Mouse (Mus musculus) heart, embryonic 11.5 days (tissue): ENCODE results near the gene Fcnb. TPM values are rescaled to one million over a fixed set of nuclear protein-coding genes. Genes with fewer than 3 reads are reported as not detected.

Experiments used
- ATAC-seq: fragments of 200-750 bp; cut with Nextera tagmentation; replicated peaks from 2 replicates; pipeline ENCODE4 v1.8.0; 2017; ENCODE audit warnings: moderate library complexity; ENCODE audit not compliant: insufficient number of reproducible peaks, low FRiP score, low TSS enrichment
- H3K27ac ChIP-seq: fragments of 300-500 bp; sonication (generic); 2 replicates; pipeline ENCODE4 v1.5.1; 2014; ENCODE audit warnings: mild to moderate bottlenecking, low read depth, low read length
- H3K27me3 ChIP-seq: fragments of 300-500 bp; sonication (generic); 2 replicates; pipeline ENCODE4 v1.6.1; 2014; ENCODE audit warnings: mild to moderate bottlenecking, low read length, mixed read lengths; ENCODE audit not compliant: control insufficient read depth, insufficient read depth
- H3K36me3 ChIP-seq: fragments of 300-500 bp; sonication (generic); 2 replicates; pipeline ENCODE4 v1.6.1; 2014; ENCODE audit warnings: mild to moderate bottlenecking, low read length, moderate library complexity, mixed read lengths; ENCODE audit not compliant: control insufficient read depth, insufficient read depth
- H3K4me1 ChIP-seq: fragments of 300-500 bp; sonication (generic); 2 replicates; pipeline ENCODE4 v1.6.1; 2014; ENCODE audit warnings: low read length; ENCODE audit not compliant: control insufficient read depth, insufficient read depth
- H3K4me2 ChIP-seq: fragments of 300-500 bp; sonication (generic); 2 replicates; pipeline ENCODE4 v1.6.1; 2014; ENCODE audit warnings: mild to moderate bottlenecking, moderate library complexity
- H3K4me3 ChIP-seq: fragments of 300-500 bp; sonication (generic); 2 replicates; pipeline ENCODE4 v1.5.1; 2014; ENCODE audit warnings: low read depth, low read length
- H3K9ac ChIP-seq: fragments of 300-500 bp; sonication (generic); 2 replicates; pipeline ENCODE4 v1.6.1; 2014; ENCODE audit warnings: mild to moderate bottlenecking, low read depth, low read length, moderate library complexity
- H3K9me3 ChIP-seq: fragments of 300-500 bp; sonication (generic); replicated peaks from 2 replicates; pipeline ENCODE4 v1.6.1; 2016; ENCODE audit warnings: low read length; ENCODE audit not compliant: control insufficient read depth
- WGBS: fragments of 180-500 bp; shearing (Covaris S2); extraction: QIAGEN DNeasy Blood & Tissue Kit; methylation state at CpG from one replicate; pipeline ENCODE4 v1.1.7; 2014; ENCODE audit not compliant: insufficient replicate concordance; 5-methylcytosine and 5-hydroxymethylcytosine counted together
- polyA plus RNA-seq: library from polyadenylated mRNA; unstranded; fragments of >200 nt; fragmentation: Nextera tagmentation; extraction: Ambion mirVana; gene quantifications from 2 replicates; pipeline ENCODE4 v1.2.1, GENCODE M21; 2014

Gene Fcnb
- polyA plus RNA-seq: 0.19 TPM in 1 of 2 replicates, not detected in the other

- H3K9ac ChIP-seq: no peak within 1 kb of the TSS
- no peak within 1 kb of the TSS for H3K27ac ChIP-seq
- no peaks in the 10 kb centered on the region for H3K9me3 ChIP-seq
- no peak within 1 kb of the TSS for H3K4me2 ChIP-seq
- H3K27me3 ChIP-seq: no peaks in the 10 kb centered on the region
- WGBS: 88% methylated on average over 3 of the region's 3 CpGs
- no peaks in the 10 kb centered on the region for H3K36me3 ChIP-seq
- ATAC-seq: no peak
- no peaks in the 10 kb centered on the region for H3K4me1 ChIP-seq
- no peak within 1 kb of the TSS for H3K4me3 ChIP-seq
Measured at GRCm38 (mm10) chr2:28084768-28085167, at the start of gene Fcnb. TSS of gene Fcnb (minus strand) at chr2:28084885.

DNA sequence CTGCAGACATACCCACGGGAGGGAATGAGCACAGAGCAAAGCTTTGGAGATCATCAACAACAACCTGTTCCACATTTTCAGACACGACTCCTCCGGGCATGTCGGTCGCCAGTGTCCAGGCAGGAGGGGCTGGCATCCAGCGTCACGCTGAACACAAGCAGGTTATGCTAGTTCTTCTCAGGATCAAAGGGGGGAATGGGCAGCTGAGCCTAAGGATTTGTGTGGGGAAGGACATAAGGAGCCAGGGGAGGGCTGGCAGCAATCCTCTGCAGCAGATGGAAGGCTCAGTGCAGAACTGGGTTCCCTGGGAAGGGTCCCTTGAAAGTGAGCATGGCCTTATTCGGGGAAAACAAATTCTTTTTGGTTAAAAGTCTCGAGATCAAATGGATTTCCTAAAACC is 49.1 kb upstream of the Fcnb start:
- H3K36me3 ChIP-seq: no peaks in the 10 kb centered on the region
- peaks cover 8% of the 10 kb centered on the region for H3K4me1 ChIP-seq
- ATAC-seq: no peak
- WGBS: 78% methylated on average over 9 of the region's 9 CpGs
- H3K27ac ChIP-seq: no peak overlapping the region
- no peaks in the 10 kb centered on the region for H3K27me3 ChIP-seq
- H3K4me3 ChIP-seq: no peak overlapping the region
- H3K9ac ChIP-seq: no peak overlapping the region
- H3K4me2 ChIP-seq: no peak overlapping the region
- H3K9me3 ChIP-seq: no peaks in the 10 kb centered on the region

- Histone ChIP-seq H3K4me1 (no peaks in the 10 kb centered on the region), H3K9me3 (no peaks in the 10 kb centered on the region), H3K27me3 (no peaks in the 10 kb centered on the region), H3K4me2 (no peak overlapping the region), H3K4me3 (no peak overlapping the region), H3K9ac (no peak overlapping the region), H3K27ac (no peak overlapping the region), H3K36me3 (no peaks in the 10 kb centered on the region)
- no peak for ATAC-seq
- 72% methylated on average over 4 of the region's 4 CpGs for WGBS
Measured at GRCm38 (mm10) chr2:28132117-28132516, 47.4 kb upstream of the Fcnb start.

GRCm38 (mm10) chr2:28126763-28127438 is 42.2 kb upstream of the Fcnb start:
- no peaks in the 10 kb centered on the region for H3K27me3 ChIP-seq
- no peak overlapping the region for H3K4me2 ChIP-seq
- H3K36me3 ChIP-seq: no peaks in the 10 kb centered on the region
- WGBS: 59% methylated on average over 12 of the region's 12 CpGs
- H3K4me1 ChIP-seq: 0 out of 2 replicates have a peak, but pooled peaks cover 2% of the 10 kb centered on the region
- no peak for ATAC-seq
- no peak overlapping the region for H3K4me3 ChIP-seq
- no peaks in the 10 kb centered on the region for H3K9me3 ChIP-seq
- no peak overlapping the region for H3K9ac ChIP-seq
- no peak overlapping the region for H3K27ac ChIP-seq

GRCm38 (mm10) chr2:28123910-28124309 is 39.2 kb upstream of the Fcnb start:
- Histone ChIP-seq H3K4me3 (no peak overlapping the region), H3K4me2 (no peak overlapping the region), H3K36me3 (no peaks in the 10 kb centered on the region), H3K9me3 (no peaks in the 10 kb centered on the region), H3K4me1 (0 out of 2 replicates have a peak, but pooled peaks cover 2% of the 10 kb centered on the region), H3K27ac (no peak overlapping the region), H3K9ac (no peak overlapping the region), H3K27me3 (no peaks in the 10 kb centered on the region)
- ATAC-seq: no peak
- 45% methylated on average over 2 of the region's 2 CpGs for WGBS

DNA sequence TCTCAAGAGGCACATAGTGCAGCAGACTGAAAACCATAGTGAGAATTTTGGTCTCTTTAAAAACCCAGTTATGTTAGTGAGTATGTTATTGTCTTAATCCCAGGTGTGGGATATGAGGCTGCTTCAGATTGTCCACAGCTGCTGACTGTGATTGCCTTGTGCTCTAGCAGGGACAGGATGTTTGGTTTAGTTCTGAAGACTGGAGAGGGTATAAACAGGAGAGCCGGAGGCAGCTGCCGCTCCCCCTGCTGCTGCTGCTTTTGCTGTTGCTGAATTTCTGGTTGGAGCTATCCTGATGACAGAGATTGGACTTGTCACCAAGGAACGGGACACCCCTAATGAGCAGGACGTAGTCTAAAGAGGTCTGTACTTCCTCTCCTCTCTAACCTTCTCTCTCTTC is 36.6 kb upstream of the Fcnb start:
- Histone ChIP-seq H3K9me3 (no peaks in the 10 kb centered on the region), H3K27ac (no peak overlapping the region), H3K4me3 (no peak overlapping the region), H3K4me1 (0 out of 2 replicates have a peak, but pooled peaks cover 2% of the 10 kb centered on the region), H3K27me3 (no peaks in the 10 kb centered on the region; the same call in 1 of the 2 replicates), H3K4me2 (no peak overlapping the region), H3K9ac (no peak overlapping the region), H3K36me3 (no peaks in the 10 kb centered on the region)
- no peak for ATAC-seq
- WGBS: 57% methylated on average over 4 of the region's 4 CpGs

- Histone ChIP-seq H3K4me1 (0 out of 2 replicates have a peak, but pooled peaks cover 2% of the 10 kb centered on the region), H3K27ac (no peak overlapping the region), H3K27me3 (no peaks in the 10 kb centered on the region; the same call in 1 of the 2 replicates), H3K9ac (no peak overlapping the region), H3K36me3 (no peaks in the 10 kb centered on the region), H3K4me3 (no peak overlapping the region), H3K4me2 (no peak overlapping the region), H3K9me3 (no peaks in the 10 kb centered on the region)
- 92% methylated on average over 9 of the region's 9 CpGs for WGBS
- no peak for ATAC-seq
Measured at GRCm38 (mm10) chr2:28120342-28120741, 35.7 kb upstream of the Fcnb start.

- H3K9ac ChIP-seq: no peak overlapping the region
- H3K4me2 ChIP-seq: no peak overlapping the region
Measured at GRCm38 (mm10) chr2:28118518-28119116, 33.9 kb upstream of the Fcnb start.

More at GRCm38 (mm10) chr2:28118518-28119116, 33.9 kb upstream of the Fcnb start:
- Histone ChIP-seq H3K4me3 (no peak overlapping the region), H3K27ac (no peak overlapping the region), H3K9me3 (no peaks in the 10 kb centered on the region), H3K4me1 (no peaks in the 10 kb centered on the region), H3K36me3 (no peaks in the 10 kb centered on the region), H3K27me3 (no peaks in the 10 kb centered on the region; the same call in 1 of the 2 replicates)
- WGBS: 66% methylated on average over 6 of the region's 6 CpGs
- ATAC-seq: no peak
